Mouse (Mus musculus) heart, embryonic 14.5 days (tissue): ENCODE measurements around the gene Ccdc47. TPM values are rescaled to one million over a fixed set of nuclear protein-coding genes. Genes with fewer than 3 reads are reported as not detected.
A peak's percentile ranks its signal among the peaks of the same experiment; 100 is the strongest.

Experiments
- ATAC-seq: fragments of 200-750 bp; cut with Nextera tagmentation; 2 replicates; pipeline ENCODE4 v1.8.0; 2017; ENCODE audit warnings: low read depth, moderate TSS enrichment; ENCODE audit not compliant: insufficient number of reproducible peaks, insufficient read depth, low FRiP score
- H3K27ac ChIP-seq, 2 experiments: fragments of 200-500 bp in 1 of 2; fragments of 300-500 bp in 1 of 2; sonication (generic) in 1 of 2; replicated peaks in 1 of 2; 2 replicates each; pipeline ENCODE4 v1.5.1; 2012 to 2014; ENCODE audit warnings: low read depth in 2 of 2, low read length in 2 of 2, control low read depth in 1 of 2, mild to moderate bottlenecking in 1 of 2, mixed read lengths in 1 of 2; ENCODE audit not compliant: control insufficient read depth in 1 of 2, insufficient read depth in 1 of 2
- H3K27me3 ChIP-seq: fragments of 300-500 bp; sonication (generic); 2 replicates; pipeline ENCODE4 v1.6.1; 2014; ENCODE audit warnings: mild to moderate bottlenecking, low read length, control low read depth; ENCODE audit not compliant: control insufficient read depth, insufficient read depth
- H3K36me3 ChIP-seq: fragments of 300-500 bp; sonication (generic); 2 replicates; pipeline ENCODE4 v1.6.1; 2014; ENCODE audit warnings: mild to moderate bottlenecking, control low read depth, low read length, mixed read lengths; ENCODE audit not compliant: control insufficient read depth, insufficient read depth
- H3K4me1 ChIP-seq, 2 experiments: fragments of 200-500 bp in 1 of 2; fragments of 300-500 bp in 1 of 2; sonication (generic) in 1 of 2; 2 replicates each; pipeline ENCODE4 v1.6.1; 2012 to 2014; ENCODE audit warnings: low read length in 2 of 2, control low read depth in 1 of 2, mixed read lengths in 1 of 2; ENCODE audit not compliant: control insufficient read depth in 2 of 2, insufficient read depth in 2 of 2
- H3K4me2 ChIP-seq: fragments of 300-500 bp; sonication (generic); 2 replicates; pipeline ENCODE4 v1.6.1; 2014; ENCODE audit warnings: mild to moderate bottlenecking, low read length
- H3K4me3 ChIP-seq, 2 experiments: fragments of 200-500 bp in 1 of 2; fragments of 300-500 bp in 1 of 2; sonication (generic) in 1 of 2; 2 replicates each; pipeline ENCODE4 v1.5.1; 2012 to 2014; ENCODE audit warnings: low read length in 2 of 2, mild to moderate bottlenecking in 2 of 2, control low read depth in 1 of 2, low read depth in 1 of 2, moderate library complexity in 1 of 2; ENCODE audit not compliant: control insufficient read depth in 1 of 2, insufficient read depth in 1 of 2
- H3K9ac ChIP-seq: fragments of 300-500 bp; sonication (generic); 2 replicates; pipeline ENCODE4 v1.6.1; 2014; ENCODE audit warnings: mild to moderate bottlenecking, low read length
- H3K9me3 ChIP-seq: fragments of 300-500 bp; sonication (generic); 2 replicates; pipeline ENCODE4 v1.6.1; 2016; ENCODE audit warnings: low read length, control low read depth; ENCODE audit not compliant: control insufficient read depth
- WGBS: fragments of 180-500 bp; shearing (Covaris S2); extraction: QIAGEN DNeasy Blood & Tissue Kit; methylation state at CpG from one replicate; pipeline ENCODE4 v1.1.7; 2014; 5-methylcytosine and 5-hydroxymethylcytosine counted together
- polyA plus RNA-seq: library from polyadenylated mRNA; unstranded; fragments of >200 nt; fragmentation: Nextera tagmentation; extraction: Ambion mirVana; gene quantifications from 2 replicates; pipeline ENCODE4 v1.2.1, GENCODE M21; 2014

The Ccdc47 gene
- polyA plus RNA-seq, 1 experiment from 2014 or later = 69.8 TPM

GRCm38 (mm10) chr11:106160841-106161721, 55.1 kb downstream of the Ccdc47 start, which contains the start of the genes Gm10840 and Limd2:
TSS of gene Gm10840 (plus strand) at chr11:106160850.
TSS of gene Limd2 (minus strand) at chr11:106160860.
- Histone ChIP-seq H3K4me3 (peak within 1 kb of the TSS; percentile 84 to 91), H3K27ac (peak within 1 kb of the TSS; percentile 88 to 89), H3K9me3 (no peaks in the 10 kb centered on the region), H3K27me3 (no peaks in the 10 kb centered on the region), H3K4me2 (peak within 1 kb of the TSS; percentile 95), H3K9ac (peak within 1 kb of the TSS; percentile 92), H3K36me3 (peaks cover 39% of the 10 kb centered on the region), H3K4me1 (peaks cover 14 to 27% of the 10 kb centered on the region in 2 experiments)
- no peak for ATAC-seq
- WGBS = 33% methylated on average over 22 of the region's 22 CpGs

DNA sequence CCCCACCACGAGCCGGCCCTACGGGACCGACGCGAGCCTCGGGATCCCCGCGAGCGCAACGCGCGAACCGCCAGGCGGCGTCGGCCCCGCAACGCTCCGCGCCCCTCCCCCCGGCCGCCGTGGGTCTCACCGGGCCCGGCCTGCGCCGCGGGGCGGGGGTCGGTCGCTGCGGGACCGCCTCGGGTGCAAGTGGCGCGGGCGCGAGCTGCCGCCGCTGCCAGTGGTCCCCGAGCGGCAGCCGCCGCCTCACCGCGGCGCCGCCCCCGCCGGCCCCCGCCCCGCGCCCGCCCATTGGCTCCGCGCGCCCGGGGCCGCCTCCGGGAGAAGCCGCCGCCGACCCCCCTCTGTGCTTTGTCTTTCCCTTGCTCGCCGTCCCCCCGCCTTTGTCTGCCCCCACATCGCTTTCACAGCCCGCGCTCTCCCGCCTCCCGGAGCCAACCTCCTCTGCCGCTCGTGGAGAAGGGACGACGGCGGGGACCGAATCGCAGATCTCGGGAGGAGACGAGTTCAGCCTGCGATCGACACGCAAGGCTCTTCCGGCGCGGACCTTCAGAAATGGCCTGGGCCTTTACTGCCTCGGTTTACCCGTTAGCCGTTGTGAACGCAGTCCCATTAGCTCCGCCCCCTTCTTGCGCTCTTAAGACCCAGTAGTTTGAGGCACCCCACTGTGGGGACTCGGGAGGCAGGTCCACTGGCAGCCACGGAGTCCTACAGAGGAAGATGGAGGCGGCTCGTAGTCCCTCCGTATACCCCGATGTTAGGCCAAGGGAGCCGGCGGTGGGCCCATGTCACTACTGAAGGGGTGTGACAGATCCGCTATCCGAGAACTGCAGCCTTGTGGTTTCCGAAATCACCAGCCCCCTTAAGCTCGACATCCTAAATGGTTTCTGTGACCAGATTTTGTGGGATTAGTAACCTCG, 56.0 kb downstream of the Ccdc47 start:
- Histone ChIP-seq H3K27ac (peak overlapping the region; percentile 88 to 89), H3K4me1 (peaks cover 14 to 27% of the 10 kb centered on the region in 2 experiments), H3K36me3 (peaks cover 42% of the 10 kb centered on the region), H3K27me3 (no peaks in the 10 kb centered on the region), H3K4me2 (peak overlapping the region; percentile 95), H3K4me3 (peak overlapping the region; percentile 84 to 91), H3K9ac (peak overlapping the region; percentile 92), H3K9me3 (no peaks in the 10 kb centered on the region)
- under 1% methylated on average over 74 of the region's 106 CpGs for WGBS
- peak; percentile 75 for ATAC-seq

DNA sequence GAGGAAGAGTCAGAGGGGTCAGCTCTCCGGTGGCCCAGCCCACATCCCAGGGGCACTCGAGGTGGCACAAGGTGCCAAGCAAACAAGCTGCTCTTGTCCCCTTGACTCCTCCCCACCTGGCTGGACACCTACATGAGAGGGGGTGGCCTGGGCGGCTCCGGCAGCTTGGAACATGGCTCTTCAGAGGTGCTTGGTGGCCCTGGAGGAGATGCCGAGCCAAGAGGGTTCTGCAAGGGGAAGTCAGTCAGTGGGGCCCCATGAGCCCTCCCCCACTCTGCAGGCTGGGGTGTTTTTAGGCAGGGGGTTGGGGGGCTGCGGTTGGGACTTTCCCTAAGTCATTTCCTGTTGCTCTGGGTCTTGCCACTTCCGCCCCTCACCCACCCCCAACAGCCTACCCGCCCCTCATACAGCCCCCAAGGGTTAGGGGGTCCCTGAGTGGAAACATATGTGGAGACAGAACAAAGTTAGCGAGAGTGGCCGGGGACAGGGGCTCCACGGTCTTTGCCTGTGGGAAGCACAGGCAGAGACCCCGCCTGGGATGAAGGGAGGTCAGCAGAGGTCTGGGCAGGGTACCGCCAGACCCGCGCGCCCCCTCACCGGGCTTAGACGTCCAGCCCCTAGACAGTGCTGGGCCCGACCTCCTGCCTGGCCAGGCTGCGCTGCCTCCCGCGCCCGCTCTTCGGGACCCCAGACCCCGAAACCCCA, 56.8 kb downstream of the Ccdc47 start:
- no peaks in the 10 kb centered on the region for H3K9me3 ChIP-seq
- ATAC-seq = peak; percentile 54
- peak overlapping the region; percentile 95 for H3K4me2 ChIP-seq
- peak overlapping the region; percentile 84 to 91 for H3K4me3 ChIP-seq
- WGBS = 2% methylated on average over 24 of the region's 25 CpGs
- H3K9ac ChIP-seq = peak overlapping the region; percentile 92
- peaks cover 14 to 27% of the 10 kb centered on the region in 2 experiments for H3K4me1 ChIP-seq
- H3K27ac ChIP-seq = peak overlapping the region; percentile 66 to 88
- peaks cover 43% of the 10 kb centered on the region for H3K36me3 ChIP-seq
- H3K27me3 ChIP-seq = no peaks in the 10 kb centered on the region

DNA sequence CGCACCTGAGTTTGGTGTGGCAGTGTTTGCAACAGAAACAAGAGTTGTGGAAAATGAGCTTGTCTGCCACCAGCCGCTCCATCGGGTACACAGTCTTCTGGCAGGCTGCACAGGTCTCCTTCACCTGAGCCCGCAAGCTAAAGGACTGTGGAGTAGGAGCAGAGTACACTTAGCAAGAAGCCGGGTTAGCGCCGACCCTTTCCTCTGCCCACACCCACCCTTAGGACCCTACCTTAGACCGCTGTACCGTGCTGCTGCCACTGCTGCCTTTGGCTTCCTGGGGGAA, 57.3 kb downstream of the Ccdc47 start:
- Histone ChIP-seq H3K4me3 (peak overlapping the region; percentile 84 to 91), H3K9ac (peak overlapping the region; percentile 92), H3K9me3 (no peaks in the 10 kb centered on the region), H3K27me3 (no peaks in the 10 kb centered on the region), H3K36me3 (peaks cover 44% of the 10 kb centered on the region), H3K4me1 (peaks cover 14 to 27% of the 10 kb centered on the region in 2 experiments), H3K4me2 (peak overlapping the region; percentile 95), H3K27ac (peak overlapping the region; percentile 40 to 88; a peak in 2 of 4 replicates)
- no peak for ATAC-seq
- WGBS = 45% methylated on average over 9 of the region's 9 CpGs

DNA sequence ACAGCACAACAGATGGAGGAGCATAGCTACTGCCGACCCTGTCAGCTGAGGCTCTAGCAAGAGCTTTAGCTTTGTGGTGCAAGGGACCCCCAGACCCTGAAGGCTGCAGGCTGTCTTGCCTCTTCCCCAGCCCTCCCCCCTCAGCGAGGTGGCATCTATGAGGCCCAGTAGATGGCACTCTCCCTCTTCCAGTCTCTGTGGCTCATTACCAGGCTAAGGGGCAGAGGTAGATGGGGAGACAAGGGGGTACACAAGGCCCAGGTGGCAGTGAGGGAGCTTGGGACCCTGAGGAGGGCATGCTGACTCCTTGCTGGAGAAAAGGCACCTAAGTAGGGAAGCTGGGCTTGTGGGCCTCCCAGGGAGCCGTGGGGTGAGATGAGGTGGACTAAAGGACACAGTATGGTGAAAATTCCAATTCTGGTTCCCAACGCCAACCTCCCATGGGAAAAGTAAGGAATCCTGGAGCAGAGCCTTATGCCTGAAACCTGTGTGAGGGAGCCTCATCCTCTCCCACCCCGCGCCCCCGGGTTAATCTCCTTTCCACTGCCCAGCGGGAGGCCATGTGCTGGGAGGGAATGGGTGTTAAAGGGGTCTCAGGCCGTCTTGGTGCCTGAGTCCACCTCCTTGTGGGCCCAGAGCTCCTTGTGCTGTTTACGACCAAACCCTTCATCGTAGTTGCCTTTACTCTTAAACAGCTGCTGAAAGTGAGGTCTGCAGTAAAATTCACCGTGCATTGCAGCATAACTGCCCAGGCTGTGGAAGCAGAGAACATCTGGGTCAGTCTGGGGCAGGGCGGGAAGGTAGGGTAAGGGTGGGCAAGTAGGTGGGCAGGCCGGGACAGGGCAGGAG, 57.8 kb downstream of the Ccdc47 start:
- H3K9me3 ChIP-seq = no peaks in the 10 kb centered on the region
- H3K9ac ChIP-seq = peak overlapping the region; percentile 92; the same call in 1 of the 2 replicates
- ATAC-seq = no peak
- no peaks in the 10 kb centered on the region for H3K27me3 ChIP-seq
- whole genome bisulfite sequencing = 63% methylated on average over 14 of the region's 14 CpGs
- H3K27ac ChIP-seq = peak overlapping the region in 1 of 2 experiments; percentile 88; a peak in 1 of 4 replicates
- peak overlapping the region; percentile 84 to 91; a peak in 3 of 4 replicates for H3K4me3 ChIP-seq
- H3K4me1 ChIP-seq = peaks cover 12 to 27% of the 10 kb centered on the region in 2 experiments
- H3K4me2 ChIP-seq = peak overlapping the region; percentile 95
- peaks cover 44% of the 10 kb centered on the region for H3K36me3 ChIP-seq

DNA sequence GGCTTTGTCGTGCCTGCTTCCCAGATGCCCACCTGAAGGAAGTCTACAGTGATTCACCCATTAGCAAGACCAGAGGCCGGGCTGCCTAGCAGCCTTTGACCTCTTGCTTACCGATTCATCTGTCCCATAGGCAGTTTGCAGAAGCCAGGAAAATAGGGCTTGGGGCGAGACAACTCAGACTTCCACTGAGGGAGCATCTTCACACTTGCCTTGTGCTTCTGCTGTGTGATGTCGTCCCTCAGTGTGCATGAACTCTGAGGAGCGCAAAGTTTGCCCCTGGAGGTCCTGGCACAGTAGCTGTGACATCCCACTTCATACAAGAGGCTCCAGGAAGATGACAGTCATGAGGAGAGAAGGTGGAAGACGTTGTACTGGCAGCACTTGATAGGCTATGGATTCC, 59.0 kb downstream of the Ccdc47 start:
- Histone ChIP-seq H3K36me3 (peaks cover 55% of the 10 kb centered on the region), H3K4me2 (no peak overlapping the region)
- 78% methylated on average over 7 of the region's 7 CpGs for WGBS

More for the DNA sequence above, 59.0 kb downstream of the Ccdc47 start:
- Histone ChIP-seq H3K9me3 (no peaks in the 10 kb centered on the region), H3K27ac (no peak overlapping the region), H3K4me1 (peaks cover 12 to 27% of the 10 kb centered on the region in 2 experiments), H3K9ac (no peak overlapping the region), H3K27me3 (no peaks in the 10 kb centered on the region), H3K4me3 (no peak overlapping the region)
- ATAC-seq = no peak
